Mouse (Mus musculus) thymus, adult 2 months (tissue): ENCODE data around the gene Rps27l. TPM values are rescaled to one million over a fixed set of nuclear protein-coding genes. Genes with fewer than 3 reads are reported as not detected.
A peak's percentile ranks its signal among the peaks of the same experiment; 100 is the strongest.
"Not testable (repeated sequence)": the region's sequence is repeated elsewhere in the genome, so short reads cannot be mapped to it uniquely, and the experiment has no call there.

ENCODE experiments used
- DNase-seq: peaks from one replicate; pipeline ENCODE4 v3.0.0; 2021
- H3K27ac ChIP-seq: fragments of 200-500 bp; 2 replicates; pipeline ENCODE4 v1.5.1; 2012; ENCODE audit warnings: low read length, control low read depth; ENCODE audit not compliant: control insufficient read depth, insufficient read depth
- H3K27me3 ChIP-seq: fragments of 200-500 bp; 2 replicates; pipeline ENCODE4 v1.6.1; 2012; ENCODE audit warnings: mild to moderate bottlenecking, low read length, moderate library complexity, mixed read lengths; ENCODE audit not compliant: control insufficient read depth, insufficient read depth
- H3K36me3 ChIP-seq: fragments of 200-500 bp; 2 replicates; pipeline ENCODE4 v1.6.1; 2012; ENCODE audit warnings: mild to moderate bottlenecking, low read length, moderate library complexity; ENCODE audit not compliant: control insufficient read depth, insufficient read depth
- H3K4me1 ChIP-seq: fragments of 200-500 bp; replicated peaks from 2 replicates; pipeline ENCODE4 v1.6.1; 2012; ENCODE audit warnings: low read length; ENCODE audit not compliant: control insufficient read depth, insufficient read depth
- H3K4me3 ChIP-seq: fragments of 200-500 bp; 2 replicates; pipeline ENCODE4 v1.5.1; 2012; ENCODE audit warnings: mild to moderate bottlenecking, low read length, control low read depth, moderate library complexity; ENCODE audit not compliant: control insufficient read depth, insufficient read depth
- CTCF ChIP-seq: fragments of 200-500 bp; IDR thresholded peaks from 2 replicates; pipeline ENCODE4 v1.5.1; 2012; ENCODE audit warnings: mild to moderate bottlenecking, control low read depth, low read length, moderate library complexity, borderline replicate concordance; ENCODE audit not compliant: control insufficient read depth, poor library complexity, insufficient read depth; ENCODE audit errors: extremely low read depth
- POLR2A ChIP-seq: fragments of 200-500 bp; IDR thresholded peaks from 2 replicates; pipeline ENCODE4 v1.6.1; 2012; ENCODE audit warnings: mild to moderate bottlenecking, low read length, control low read depth, moderate library complexity; ENCODE audit not compliant: control insufficient read depth, poor library complexity, insufficient read depth; ENCODE audit errors: extremely low read depth
- WGBS: fragments of 180-500 bp; shearing (Covaris S2); methylation state at CpG from one replicate; pipeline ENCODE4 v1.1.7; 2018; 5-methylcytosine and 5-hydroxymethylcytosine counted together
- polyA plus RNA-seq: library from polyadenylated mRNA; depleted of rRNA; stranded (reverse); fragments of >200 nt; gene quantifications from 2 replicates; pipeline ENCODE4 v1.2.3, GENCODE M21; 2012

The Rps27l gene
- polyA plus RNA-seq, 1 experiment, result 61.1 TPM

GRCm38 (mm10) chr9:66907746-66908397 is 38.0 kb upstream of the Rps27l start:
- Histone ChIP-seq H3K27me3 (no peaks in the 10 kb centered on the region), H3K4me1 (peaks cover 26% of the 10 kb centered on the region), H3K36me3 (no peaks in the 10 kb centered on the region), H3K4me3 (no peak overlapping the region), H3K27ac (no peak overlapping the region)
- 90% methylated on average over 5 of the region's 5 CpGs for WGBS
- TF ChIP-seq POLR2A, result no peak
- no peak for TF ChIP-seq CTCF
- DNase-seq, result no peak

GRCm38 (mm10) chr9:66909922-66910321 is 36.0 kb upstream of the Rps27l start:
- DNase-seq, result no peak
- Histone ChIP-seq H3K27me3 (no peaks in the 10 kb centered on the region), H3K36me3 (no peaks in the 10 kb centered on the region), H3K27ac (no peak overlapping the region; the same call in 1 of the 2 replicates), H3K4me1 (peaks cover 33% of the 10 kb centered on the region), H3K4me3 (no peak overlapping the region)
- WGBS, result 86% methylated on average over 7 of the region's 7 CpGs
- TF ChIP-seq POLR2A, result no peak
- no peak for TF ChIP-seq CTCF

GRCm38 (mm10) chr9:66910677-66911076 is 35.2 kb upstream of the Rps27l start:
- H3K4me1 ChIP-seq, result peaks cover 39% of the 10 kb centered on the region
- H3K27ac ChIP-seq, result peak overlapping the region; percentile 18; the same call in 1 of the 2 replicates
- no peak overlapping the region for H3K4me3 ChIP-seq
- 15% methylated on average over 5 of the region's 5 CpGs for WGBS
- DNase-seq, result no peak
- no peaks in the 10 kb centered on the region for H3K36me3 ChIP-seq
- H3K27me3 ChIP-seq, result no peaks in the 10 kb centered on the region
- TF ChIP-seq POLR2A (no peak), CTCF (no peak)

- no peak overlapping the region for H3K27ac ChIP-seq
- no peak overlapping the region for H3K4me3 ChIP-seq
- DNase-seq, result no peak
- no peaks in the 10 kb centered on the region for H3K27me3 ChIP-seq
- peaks cover 33% of the 10 kb centered on the region for H3K4me1 ChIP-seq
- H3K36me3 ChIP-seq, result no peaks in the 10 kb centered on the region
- no peak for TF ChIP-seq CTCF
- TF ChIP-seq POLR2A, result no peak
Observed at GRCm38 (mm10) chr9:66912304-66912703, 33.6 kb upstream of the Rps27l start.

- H3K4me3 ChIP-seq, result not testable (repeated sequence)
- peaks cover 33% of the 10 kb centered on the region for H3K4me1 ChIP-seq
Observed at GRCm38 (mm10) chr9:66913254-66913934, 32.5 kb upstream of the Rps27l start.

GRCm38 (mm10) chr9:66914540-66914939 is 31.3 kb upstream of the Rps27l start:
- H3K36me3 ChIP-seq, result no peaks in the 10 kb centered on the region
- peaks cover 37% of the 10 kb centered on the region for H3K4me1 ChIP-seq
- TF ChIP-seq POLR2A (no peak), CTCF (no peak)
- no peak overlapping the region for H3K4me3 ChIP-seq
- DNase-seq, result no peak
- no peak overlapping the region for H3K27ac ChIP-seq
- no peaks in the 10 kb centered on the region for H3K27me3 ChIP-seq
- WGBS, result 79% methylated on average over 3 of the region's 3 CpGs

More at GRCm38 (mm10) chr9:66913254-66913934, 32.5 kb upstream of the Rps27l start:
- not testable (repeated sequence) for H3K27me3 ChIP-seq, H3K36me3 ChIP-seq, H3K27ac ChIP-seq, DNase-seq
- 85% methylated on average over 5 of the region's 5 CpGs for WGBS
